Mouse (Mus musculus) layer of hippocampus, postnatal 10 days (tissue): Measurements from ENCODE around the gene Thumpd3. TPM values are rescaled to one million over a fixed set of nuclear protein-coding genes. Genes with fewer than 3 reads are reported as not detected.

Experiments
- DNase-seq, 2 experiments: peaks; one replicate each; pipeline ENCODE4 v3.0.0; 2021; ENCODE audit warnings: low spot score in 2 of 2
- total RNA-seq, 2 experiments: library from RNA; stranded (reverse); gene quantifications; 2 replicates each; pipeline ENCODE4 v1.2.3; 2021

Gene Thumpd3
- total RNA-seq, 2 experiments from 2014 or later, result 38.5 to 41.6 TPM

DNA sequence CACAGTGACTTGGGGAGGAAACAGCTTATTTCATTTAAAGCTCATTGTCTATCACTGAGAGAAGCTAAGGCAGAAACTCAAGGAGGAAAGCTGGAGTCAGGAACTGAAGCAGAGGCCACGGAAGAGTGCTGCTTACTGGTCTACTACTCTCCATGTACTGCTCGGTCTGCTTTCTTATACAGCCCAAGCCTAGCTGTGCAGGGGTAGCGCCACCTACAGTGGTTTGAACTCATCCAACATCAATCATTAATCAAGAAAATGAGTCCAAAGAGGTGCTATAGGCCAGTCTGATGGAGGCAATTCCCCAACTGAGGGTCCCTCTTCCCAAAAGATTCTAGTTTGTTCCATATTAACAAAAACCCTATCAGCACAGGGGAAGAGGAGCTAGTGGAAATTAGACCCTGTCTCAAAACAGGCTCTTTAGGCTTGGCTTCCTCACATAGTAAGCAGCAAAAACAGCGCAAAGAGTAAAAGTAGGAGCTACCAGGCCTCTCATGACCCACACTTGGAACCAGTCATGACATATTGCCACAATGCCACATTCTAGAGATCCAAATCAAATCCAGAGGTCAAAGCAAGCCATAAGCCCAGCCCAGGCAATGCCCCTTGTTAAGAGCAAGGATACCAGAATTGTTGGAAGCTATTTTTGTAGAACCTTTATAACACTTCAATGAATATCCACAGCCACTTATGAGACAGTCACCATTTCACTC is 9.4 kb upstream of the Thumpd3 start:
- DNase-seq, result no peak

- peak; percentile 67 to 78 for DNase-seq
Observed at GRCm38 (mm10) chr6:113037946-113038734, 7.9 kb upstream of the Thumpd3 start.

- DNase-seq, result no peak
Observed at GRCm38 (mm10) chr6:113038735-113039058, 7.3 kb upstream of the Thumpd3 start.

DNA sequence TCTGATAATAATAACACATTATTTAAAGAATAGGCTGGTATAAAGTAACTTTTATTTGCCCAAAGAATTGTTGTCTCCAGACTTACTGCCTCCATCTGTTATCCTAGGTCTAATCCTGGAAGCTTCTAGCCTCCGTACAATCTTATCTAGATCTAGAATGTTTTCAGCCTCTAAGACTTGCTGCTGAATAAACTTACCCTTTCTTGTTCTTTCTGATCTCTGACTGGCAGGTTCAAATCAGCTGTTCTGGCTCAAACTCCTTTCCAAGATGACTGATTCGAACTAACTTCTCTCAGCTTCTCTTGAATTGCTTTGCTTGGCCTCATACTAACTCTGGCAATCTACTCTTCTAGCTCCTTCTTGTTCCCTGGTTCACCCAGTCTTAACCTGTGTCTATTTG is 5.7 kb upstream of the Thumpd3 start:
- DNase-seq, result no peak

DNA sequence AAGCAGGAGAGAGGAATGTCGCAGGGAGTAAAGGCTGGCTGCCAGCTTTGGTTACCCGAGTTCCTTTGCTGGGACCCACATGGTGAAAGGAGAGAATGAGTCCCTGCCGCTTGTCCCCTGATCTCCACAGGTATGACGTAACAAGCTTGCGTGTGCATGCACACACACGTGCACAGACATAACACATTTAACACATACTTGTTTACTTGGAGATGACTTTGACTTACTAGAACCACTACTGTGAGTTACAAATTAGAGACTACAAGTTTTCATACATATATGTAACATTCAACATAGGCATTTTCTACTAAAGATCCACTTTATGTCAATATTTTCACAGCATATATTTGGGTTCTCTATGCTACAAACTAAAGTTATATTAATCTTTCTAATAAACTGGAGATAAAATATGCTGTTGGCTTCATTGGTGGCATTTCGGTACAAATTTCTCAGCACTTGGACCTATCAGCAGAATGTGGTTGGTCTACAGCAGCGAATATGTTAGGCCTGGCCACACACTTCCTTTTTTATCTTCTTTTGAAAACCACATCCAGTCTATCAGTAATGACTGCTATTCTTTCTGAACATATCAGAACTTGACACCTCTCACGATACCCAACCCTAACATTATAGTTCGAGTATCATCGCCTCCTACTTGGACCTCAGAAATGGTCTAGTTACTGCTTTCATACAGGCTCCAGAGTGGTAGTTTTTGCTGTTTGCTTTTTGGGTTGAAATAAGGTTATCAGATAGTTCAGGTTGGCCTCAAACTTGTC is 4.6 kb upstream of the Thumpd3 start:
- no peak for DNase-seq

DNA sequence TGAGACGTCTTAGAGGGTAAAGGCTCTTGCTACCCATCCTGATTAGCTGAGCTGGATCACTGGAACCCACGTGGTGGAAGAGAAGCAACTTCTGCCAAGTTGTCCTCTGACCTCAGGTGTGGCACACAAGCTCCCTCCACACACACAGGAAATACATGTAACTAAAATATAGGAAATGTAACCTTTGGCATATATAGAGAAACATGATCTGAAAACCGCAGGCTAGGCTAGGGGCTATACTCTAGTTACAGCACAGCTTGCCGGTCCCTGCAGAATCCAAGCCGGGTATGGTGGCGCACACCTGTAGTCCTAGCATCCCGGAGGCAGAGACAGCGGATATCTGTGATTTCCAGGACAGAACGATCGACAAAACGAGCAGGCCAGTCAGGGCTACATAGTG is 450 bp upstream of the Thumpd3 start:
- DNase-seq, result no peak

- DNase-seq, result no peak
Observed at GRCm38 (mm10) chr6:113047016-113047746, 1.2 kb downstream of the Thumpd3 start.

DNA sequence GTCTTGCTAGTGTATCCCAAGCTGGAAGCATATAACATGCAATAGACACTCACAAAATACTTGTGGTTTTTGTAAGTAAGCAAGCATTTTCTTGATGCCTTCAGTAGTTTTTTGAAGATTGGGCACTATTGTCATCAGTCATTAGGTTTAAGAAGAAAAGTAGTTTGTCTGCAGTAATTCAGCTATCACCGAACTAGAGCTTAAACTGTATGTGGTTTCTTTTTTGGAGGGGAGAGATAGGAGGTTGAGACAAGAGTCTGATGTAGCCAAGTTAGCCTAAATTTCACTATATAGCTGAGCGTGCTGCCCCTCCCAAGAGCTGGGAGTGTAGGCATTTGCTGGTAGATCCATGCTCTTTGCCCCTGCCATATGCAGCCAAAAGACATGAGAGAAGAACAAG is 2.3 kb downstream of the Thumpd3 start:
- no peak for DNase-seq

- DNase-seq, result no peak
Observed at GRCm38 (mm10) chr6:113049159-113049558, 3.1 kb downstream of the Thumpd3 start.

DNA sequence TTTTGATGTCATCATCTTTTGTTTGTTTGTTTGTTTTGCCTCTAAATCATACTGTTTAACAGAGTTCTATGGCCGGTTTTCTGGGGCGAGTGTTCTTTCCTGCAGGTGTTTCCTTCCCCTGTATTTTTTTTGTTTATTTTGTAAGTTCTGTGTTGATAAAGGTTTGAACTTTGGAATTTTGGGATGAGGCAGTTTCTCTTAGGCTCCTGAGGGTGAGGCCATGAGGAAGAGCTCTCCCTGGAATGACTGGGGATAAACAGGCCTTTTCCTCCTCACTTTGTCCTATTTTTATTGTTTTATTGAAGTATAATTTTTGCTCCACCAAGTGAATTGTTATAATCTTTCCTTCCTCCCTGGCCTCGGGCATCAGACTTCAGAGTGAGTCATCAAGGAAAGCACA is 6.9 kb downstream of the Thumpd3 start:
- no peak for DNase-seq

DNA sequence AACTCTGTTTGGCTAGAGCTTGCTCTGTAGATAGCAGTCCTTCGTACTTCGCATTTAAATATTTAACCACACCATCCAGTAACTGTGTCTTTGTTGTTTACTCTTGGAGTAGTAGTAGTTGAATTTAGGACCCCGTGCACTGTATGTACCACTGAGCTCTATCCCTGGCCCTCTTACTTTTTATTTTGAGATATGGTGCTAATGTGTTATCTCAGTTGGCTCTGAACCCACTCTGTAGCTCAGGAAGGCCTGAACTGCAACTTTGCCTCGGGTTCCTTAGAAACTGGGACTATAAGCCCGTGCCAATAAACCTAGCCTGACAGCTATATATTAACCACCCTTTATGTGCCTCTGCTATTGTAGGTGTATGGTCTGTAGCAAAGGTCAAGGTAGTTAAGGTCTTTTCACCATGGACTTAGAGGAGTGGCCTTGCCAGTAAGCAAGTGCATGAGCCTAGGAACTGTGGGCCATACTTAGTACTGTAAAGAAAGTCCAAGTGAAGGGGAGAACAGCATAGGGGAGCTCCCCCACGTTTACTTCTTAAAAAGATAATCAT is 8.6 kb downstream of the Thumpd3 start:
- no peak for DNase-seq

DNA sequence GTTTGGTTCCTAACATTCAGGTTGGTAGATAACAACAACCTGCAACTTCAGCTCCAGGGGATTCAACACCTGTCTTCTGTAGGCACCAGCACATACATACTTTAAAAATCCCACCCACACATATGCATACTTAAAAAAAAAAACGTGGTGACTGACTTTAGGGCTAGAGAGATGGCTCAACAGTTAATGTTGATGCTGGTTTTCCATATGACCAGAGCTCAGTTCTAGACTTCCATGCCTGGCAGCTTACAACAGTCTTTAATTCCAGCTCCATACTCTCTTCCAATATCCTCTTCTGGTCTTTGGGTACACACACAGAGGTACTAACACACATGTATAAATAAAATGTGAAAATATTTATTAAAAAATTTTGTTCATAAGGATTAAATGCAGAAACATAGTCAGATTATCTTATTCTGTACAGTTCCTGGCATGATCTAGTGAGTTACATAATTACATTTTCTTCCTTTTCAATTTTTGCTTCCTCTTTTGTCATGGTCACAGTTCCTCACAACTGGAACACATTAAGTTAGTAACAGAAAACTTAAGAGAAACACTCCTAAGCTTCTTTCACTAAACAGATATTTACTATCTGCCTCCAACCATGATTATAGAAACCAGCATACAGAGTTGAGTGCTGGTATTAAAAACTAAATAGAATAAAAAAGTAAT is 15.0 kb downstream of the Thumpd3 start:
- no peak for DNase-seq

DNA sequence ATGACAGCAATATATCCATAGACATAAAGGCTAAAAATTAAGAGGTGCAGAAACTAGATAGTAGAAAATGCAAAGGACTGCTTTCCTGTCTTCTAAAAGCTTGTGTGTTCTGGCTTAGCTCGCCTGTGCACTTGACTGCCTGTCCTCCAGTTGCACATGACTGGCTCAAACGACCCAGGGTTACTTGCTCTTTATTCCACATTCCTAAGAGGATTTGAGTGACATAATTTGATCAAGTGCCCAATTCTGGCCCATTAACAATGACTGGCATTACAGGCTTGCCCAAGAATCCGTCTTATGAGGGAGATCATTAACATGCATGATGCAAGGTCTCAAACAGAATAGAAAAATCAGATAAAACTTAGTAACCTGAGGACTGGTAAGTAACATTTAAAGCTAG is 16.2 kb downstream of the Thumpd3 start:
- DNase-seq, result no peak

GRCm38 (mm10) chr6:113063363-113063762 is 17.3 kb downstream of the Thumpd3 start:
- no peak for DNase-seq

DNA sequence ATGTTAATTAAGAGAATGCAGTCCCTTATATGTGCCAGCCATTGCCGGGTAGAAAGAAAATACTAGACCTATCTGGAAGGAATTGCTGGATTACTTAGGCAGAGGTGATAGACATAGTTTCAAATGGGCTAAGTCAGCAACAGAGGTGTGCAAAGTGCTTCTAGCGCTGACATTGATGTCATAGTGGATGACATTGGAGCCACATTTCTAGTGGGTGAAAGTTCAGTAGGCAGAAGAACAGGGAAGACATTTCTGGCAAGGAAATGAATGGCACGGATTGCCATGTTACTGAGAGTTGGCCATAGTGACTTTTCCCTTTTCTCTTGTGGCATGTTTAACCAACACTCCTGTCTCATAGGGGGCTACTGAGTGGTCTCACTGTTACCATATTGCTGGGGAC is 19.2 kb downstream of the Thumpd3 start:
- no peak for DNase-seq

- DNase-seq, result no peak
Observed at GRCm38 (mm10) chr6:113069154-113069553, 23.1 kb downstream of the Thumpd3 start.

DNA sequence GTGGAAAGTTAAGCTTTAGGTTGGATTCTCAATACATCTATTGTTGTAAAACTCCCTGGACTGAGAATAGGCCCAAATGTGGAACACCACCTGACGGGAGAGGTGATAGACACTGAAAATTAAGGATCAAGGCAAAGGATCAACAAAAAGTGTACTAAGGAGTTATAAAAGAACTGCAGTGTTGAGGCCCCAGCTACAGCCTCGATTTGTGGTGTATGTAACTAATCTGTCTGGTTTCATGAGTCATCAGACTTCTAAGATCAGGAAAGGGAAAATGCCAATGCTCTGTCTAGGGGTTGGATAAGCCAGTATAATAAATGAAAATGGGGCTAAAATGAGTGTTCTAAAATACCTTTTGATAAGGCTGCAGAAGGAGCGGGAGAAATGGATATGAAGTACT is 29.2 kb downstream of the Thumpd3 start:
- DNase-seq, result no peak

DNA sequence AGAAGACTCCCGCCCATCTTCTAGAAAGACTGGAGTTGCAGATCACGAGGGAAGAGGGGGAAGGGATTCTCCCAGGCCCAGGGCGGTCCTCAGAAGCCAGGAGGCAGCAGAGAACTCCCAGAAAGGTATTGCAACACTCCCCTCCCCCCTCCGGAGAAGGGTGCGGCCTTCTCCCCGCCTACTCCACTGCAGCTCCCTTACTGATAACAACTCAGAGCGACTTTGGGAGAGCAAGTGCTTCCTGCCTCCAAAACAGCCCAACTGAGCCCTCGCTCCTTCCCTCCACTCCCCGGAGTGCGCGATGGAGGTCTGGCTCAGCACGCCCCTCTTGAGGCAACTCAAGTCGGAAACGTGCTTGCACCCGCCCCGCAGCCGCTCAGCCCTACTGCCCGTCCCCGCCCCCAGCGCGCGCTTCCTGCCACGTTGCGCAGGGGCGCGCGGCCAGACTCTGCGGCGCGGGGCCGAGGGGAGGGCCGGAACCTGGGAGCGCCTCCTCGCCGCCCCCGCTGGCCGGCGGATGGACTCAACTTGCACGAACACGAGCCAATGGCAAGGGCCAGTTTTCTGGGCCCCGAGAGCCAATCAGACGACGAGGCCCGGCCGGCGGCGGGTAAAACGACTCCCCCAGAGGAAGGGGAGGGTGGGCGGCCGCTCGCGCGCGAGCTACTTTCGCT is 30.1 kb downstream of the Thumpd3 start:
- peak; percentile 88 to 91 for DNase-seq

- DNase-seq, result peak; percentile 99
Observed at GRCm38 (mm10) chr6:113076686-113077516, 30.9 kb downstream of the Thumpd3 start, which contains the start of gene Setd5. Gene Setd5 (plus strand): TSS chr6:113077365.
